Mouse (Mus musculus) embryonic facial prominence, embryonic 13.5 days (tissue): ENCODE measurements at regions not wholly inside any gene's neighbourhood (a gene's known extent, or its start where the extent isn't known, plus 50 kb on each side); places are given as distances from the start of the nearest gene placed in this dataset.

ENCODE experiments used
- ATAC-seq: fragments of 200-750 bp; cut with Nextera tagmentation; 2 replicates; pipeline ENCODE4 v1.8.0; 2017; ENCODE audit warnings: low read depth; ENCODE audit not compliant: insufficient number of reproducible peaks, insufficient read depth, low FRiP score, low TSS enrichment
- H3K27ac ChIP-seq: fragments of 300-500 bp; sonication (generic); 2 replicates; pipeline ENCODE4 v1.5.1; 2015; ENCODE audit warnings: moderate library complexity, mild to moderate bottlenecking, inconsistent platforms
- H3K27me3 ChIP-seq: fragments of 300-500 bp; sonication (generic); 2 replicates; pipeline ENCODE4 v1.6.1; 2015; ENCODE audit warnings: mild to moderate bottlenecking, inconsistent platforms
- H3K36me3 ChIP-seq: fragments of 300-500 bp; sonication (generic); 2 replicates; pipeline ENCODE4 v1.6.1; 2015; ENCODE audit warnings: mild to moderate bottlenecking, inconsistent platforms
- H3K4me1 ChIP-seq: fragments of 300-500 bp; sonication (generic); 2 replicates; pipeline ENCODE4 v1.6.1; 2015; ENCODE audit warnings: inconsistent platforms
- H3K4me2 ChIP-seq: fragments of 300-500 bp; sonication (generic); 2 replicates; pipeline ENCODE4 v1.6.1; 2015; ENCODE audit warnings: moderate library complexity, mild to moderate bottlenecking, inconsistent platforms
- H3K4me3 ChIP-seq: fragments of 300-500 bp; sonication (generic); 2 replicates; pipeline ENCODE4 v1.5.1; 2015; ENCODE audit warnings: mild to moderate bottlenecking, inconsistent platforms
- H3K9ac ChIP-seq: fragments of 300-500 bp; sonication (generic); 2 replicates; pipeline ENCODE4 v1.6.1; 2015; ENCODE audit warnings: mild to moderate bottlenecking, inconsistent platforms
- H3K9me3 ChIP-seq: fragments of 300-500 bp; sonication (generic); 2 replicates; pipeline ENCODE4 v1.6.1; 2016; ENCODE audit warnings: inconsistent platforms
- WGBS: fragments of 180-500 bp; shearing (Covaris S2); methylation state at CpG from one replicate; pipeline ENCODE4 v1.1.7; 2015; ENCODE audit warnings: mixed read lengths; 5-methylcytosine and 5-hydroxymethylcytosine counted together

DNA sequence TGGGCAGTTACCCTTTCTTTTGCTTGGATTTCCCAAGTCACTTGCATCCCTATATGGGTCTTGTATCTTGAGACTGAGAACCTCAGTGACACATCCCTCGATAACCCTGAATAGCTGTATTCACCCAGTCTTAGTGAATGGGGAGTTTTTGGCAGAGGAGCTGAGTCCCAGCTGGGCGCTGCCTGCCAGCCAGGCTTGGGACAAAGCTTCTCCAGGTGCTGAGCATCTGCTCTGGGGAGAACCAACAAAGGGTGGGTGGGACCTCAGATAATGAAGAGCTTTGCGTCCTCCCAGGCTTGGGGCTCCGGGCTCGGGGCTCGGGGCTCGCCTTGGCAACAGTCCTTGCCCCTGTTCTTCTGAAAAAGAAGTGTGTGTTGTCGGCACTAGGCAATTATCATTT, 100.4 kb upstream of the Stmnd1 start:
- no peak overlapping the region for H3K9ac ChIP-seq
- H3K4me1 ChIP-seq: no peaks in the 10 kb centered on the region
- ATAC-seq: no peak
- WGBS: 25% methylated on average over 8 of the region's 8 CpGs
- H3K4me3 ChIP-seq: no peak overlapping the region
- H3K27me3 ChIP-seq: no peaks in the 10 kb centered on the region
- no peak overlapping the region for H3K4me2 ChIP-seq
- no peaks in the 10 kb centered on the region for H3K36me3 ChIP-seq
- H3K27ac ChIP-seq: no peak overlapping the region
- H3K9me3 ChIP-seq: no peaks in the 10 kb centered on the region; the same call in 1 of the 2 replicates

GRCm38 (mm10) chr13:46162025-46162374, 111.5 kb upstream of the Stmnd1 start:
- WGBS: 1% methylated on average over 10 of the region's 10 CpGs
- Histone ChIP-seq H3K4me3 (peak overlapping the region; percentile 38), H3K27ac (0 out of 2 replicates have a peak overlapping the region, but pooled peaks have one; percentile 19), H3K4me2 (peak overlapping the region; percentile 68), H3K36me3 (no peaks in the 10 kb centered on the region), H3K9me3 (0 out of 2 replicates have a peak, but pooled peaks cover 4% of the 10 kb centered on the region), H3K27me3 (no peaks in the 10 kb centered on the region), H3K4me1 (peaks cover 20% of the 10 kb centered on the region), H3K9ac (peak overlapping the region; percentile 53; the same call in 1 of the 2 replicates)
- ATAC-seq: peak; percentile 71

- H3K9ac ChIP-seq: peak overlapping the region; percentile 53; the same call in 1 of the 2 replicates
- no peaks in the 10 kb centered on the region for H3K36me3 ChIP-seq
- 13% methylated on average over 13 of the region's 13 CpGs for WGBS
- ATAC-seq: peak; percentile 69
- H3K9me3 ChIP-seq: 0 out of 2 replicates have a peak, but pooled peaks cover 4% of the 10 kb centered on the region
- H3K27me3 ChIP-seq: no peaks in the 10 kb centered on the region
- H3K4me2 ChIP-seq: peak overlapping the region; percentile 68
- H3K27ac ChIP-seq: peak overlapping the region; percentile 19; the same call in 1 of the 2 replicates
- peaks cover 20% of the 10 kb centered on the region for H3K4me1 ChIP-seq
- H3K4me3 ChIP-seq: peak overlapping the region; percentile 38
Measured at GRCm38 (mm10) chr13:46161261-46162024, 112.1 kb upstream of the Stmnd1 start.

- H3K9me3 ChIP-seq: 0 out of 2 replicates have a peak, but pooled peaks cover 4% of the 10 kb centered on the region
- no peak overlapping the region for H3K27ac ChIP-seq
- no peak overlapping the region for H3K4me3 ChIP-seq
- peaks cover 20% of the 10 kb centered on the region for H3K4me1 ChIP-seq
- 90% methylated on average over 14 of the region's 14 CpGs for WGBS
- no peak overlapping the region for H3K9ac ChIP-seq
- no peaks in the 10 kb centered on the region for H3K27me3 ChIP-seq
- no peaks in the 10 kb centered on the region for H3K36me3 ChIP-seq
- H3K4me2 ChIP-seq: no peak overlapping the region
- no peak for ATAC-seq
Measured at GRCm38 (mm10) chr13:46159354-46159753, 114.2 kb upstream of the Stmnd1 start.

DNA sequence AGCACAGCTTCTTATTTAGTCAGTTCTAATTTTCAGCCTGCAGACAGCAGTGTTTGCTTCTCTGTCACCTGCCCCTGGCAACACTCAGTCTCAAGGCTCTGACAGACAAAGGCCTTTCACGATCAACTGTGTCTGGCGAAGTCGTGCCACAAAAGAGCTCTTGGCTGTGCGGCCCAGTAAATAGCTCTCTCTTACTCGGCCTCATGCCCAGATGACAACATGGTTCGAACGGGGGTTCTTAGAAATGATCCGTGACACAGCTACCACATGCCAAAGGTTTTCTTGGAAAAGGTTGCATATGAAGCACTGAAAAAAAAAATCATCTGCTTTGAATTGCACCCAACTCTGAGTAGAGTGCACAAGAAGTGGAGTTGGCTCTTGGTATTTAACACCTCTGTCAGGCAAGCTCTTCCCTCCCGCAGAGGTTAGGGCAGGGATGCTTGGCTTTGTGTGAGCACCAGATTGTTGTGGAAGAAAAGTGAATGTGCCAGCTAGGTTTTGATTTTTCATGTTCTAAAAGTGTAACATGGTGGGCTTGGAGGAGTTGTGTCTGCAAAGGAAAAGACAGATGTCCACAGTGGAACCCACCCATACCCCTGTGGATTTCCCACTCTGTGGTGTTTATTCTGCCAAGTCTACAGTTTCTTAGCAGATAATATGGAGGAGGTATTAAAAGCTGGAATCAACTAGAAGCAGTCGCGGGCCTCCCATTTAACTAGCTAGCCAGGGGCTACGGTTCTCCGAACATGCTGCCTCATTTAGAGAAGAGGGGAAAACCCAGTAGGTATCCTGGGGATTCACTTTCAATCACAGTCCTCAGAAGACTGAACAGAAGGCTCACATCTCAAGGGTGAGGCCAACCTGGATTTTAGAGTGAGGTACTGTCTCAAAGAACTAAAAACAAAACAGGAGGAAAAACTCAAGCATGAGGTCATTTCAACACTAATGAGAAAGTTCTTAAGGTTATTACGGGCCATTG, 120.0 kb upstream of the Stmnd1 start:
- no peak overlapping the region for H3K4me2 ChIP-seq
- H3K4me1 ChIP-seq: peaks cover 5% of the 10 kb centered on the region; the same call in 1 of the 2 replicates
- H3K4me3 ChIP-seq: no peak overlapping the region
- WGBS: 68% methylated on average over 14 of the region's 14 CpGs
- H3K9me3 ChIP-seq: 0 out of 2 replicates have a peak, but pooled peaks cover 4% of the 10 kb centered on the region
- no peak overlapping the region for H3K27ac ChIP-seq
- H3K27me3 ChIP-seq: no peaks in the 10 kb centered on the region
- no peak overlapping the region for H3K9ac ChIP-seq
- ATAC-seq: no peak
- no peaks in the 10 kb centered on the region for H3K36me3 ChIP-seq

- no peak overlapping the region for H3K4me2 ChIP-seq
- no peaks in the 10 kb centered on the region for H3K4me1 ChIP-seq
- no peak overlapping the region for H3K9ac ChIP-seq
- no peaks in the 10 kb centered on the region for H3K36me3 ChIP-seq
- H3K27me3 ChIP-seq: no peaks in the 10 kb centered on the region
- ATAC-seq: no peak
- H3K4me3 ChIP-seq: no peak overlapping the region
- WGBS: 82% methylated on average over 3 of the region's 3 CpGs
- H3K9me3 ChIP-seq: no peaks in the 10 kb centered on the region
- no peak overlapping the region for H3K27ac ChIP-seq
Measured at GRCm38 (mm10) chr13:46140006-46140405, 133.5 kb upstream of the Stmnd1 start.

- H3K4me3 ChIP-seq: no peak overlapping the region
- no peak overlapping the region for H3K27ac ChIP-seq
- no peak overlapping the region for H3K4me2 ChIP-seq
- no peak for ATAC-seq
- no peaks in the 10 kb centered on the region for H3K27me3 ChIP-seq
- no peaks in the 10 kb centered on the region for H3K9me3 ChIP-seq
- no peaks in the 10 kb centered on the region for H3K36me3 ChIP-seq
- no peak overlapping the region for H3K9ac ChIP-seq
- 71% methylated on average over 5 of the region's 5 CpGs for WGBS
- H3K4me1 ChIP-seq: no peaks in the 10 kb centered on the region
Measured at GRCm38 (mm10) chr13:46139251-46139650, 134.3 kb upstream of the Stmnd1 start.

GRCm38 (mm10) chr13:46135411-46135810, 138.1 kb upstream of the Stmnd1 start:
- Histone ChIP-seq H3K27me3 (no peaks in the 10 kb centered on the region), H3K9ac (no peak overlapping the region), H3K4me1 (no peaks in the 10 kb centered on the region), H3K27ac (no peak overlapping the region), H3K4me3 (no peak overlapping the region), H3K4me2 (no peak overlapping the region), H3K9me3 (no peaks in the 10 kb centered on the region), H3K36me3 (no peaks in the 10 kb centered on the region)
- WGBS: 84% methylated on average over 8 of the region's 8 CpGs
- no peak for ATAC-seq

- no peak for ATAC-seq
- 84% methylated on average over 9 of the region's 9 CpGs for WGBS
- no peaks in the 10 kb centered on the region for H3K4me1 ChIP-seq
Measured at GRCm38 (mm10) chr13:46129236-46129855, 144.2 kb upstream of the Stmnd1 start.

DNA sequence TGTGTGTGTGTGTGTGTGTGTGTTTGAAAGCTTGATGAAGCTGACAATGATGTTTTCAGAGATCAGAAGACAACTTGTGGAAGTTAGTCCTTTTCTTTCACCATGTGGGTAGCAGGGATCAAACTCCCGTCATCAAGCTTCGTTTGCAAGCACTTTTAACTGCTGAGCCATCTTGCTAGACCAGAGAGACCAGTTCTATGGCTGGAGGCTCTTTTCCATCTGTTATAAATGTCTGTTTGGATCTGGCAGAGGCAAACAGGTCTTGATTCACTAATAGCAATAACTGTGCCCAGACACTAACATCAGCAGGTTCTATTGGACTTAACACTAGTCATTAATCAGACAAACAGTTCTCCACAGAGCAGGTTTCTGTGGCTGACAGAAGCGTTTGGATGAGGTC, 150.1 kb upstream of the Stmnd1 start:
- Histone ChIP-seq H3K27ac (no peak overlapping the region), H3K9me3 (no peaks in the 10 kb centered on the region), H3K4me2 (no peak overlapping the region), H3K9ac (no peak overlapping the region), H3K4me3 (no peak overlapping the region), H3K36me3 (no peaks in the 10 kb centered on the region), H3K4me1 (no peaks in the 10 kb centered on the region), H3K27me3 (no peaks in the 10 kb centered on the region)
- ATAC-seq: no peak
- whole genome bisulfite sequencing: 44% methylated on average over 3 of the region's 3 CpGs

More at GRCm38 (mm10) chr13:46129236-46129855, 144.2 kb upstream of the Stmnd1 start:
- H3K9me3 ChIP-seq: no peaks in the 10 kb centered on the region
- no peaks in the 10 kb centered on the region for H3K36me3 ChIP-seq
- H3K4me3 ChIP-seq: no peak overlapping the region
- H3K27ac ChIP-seq: no peak overlapping the region
- H3K27me3 ChIP-seq: no peaks in the 10 kb centered on the region
- H3K9ac ChIP-seq: no peak overlapping the region
- H3K4me2 ChIP-seq: no peak overlapping the region

GRCm38 (mm10) chr13:46116576-46116975, 151.8 kb upstream of the Atxn1 start:
- no peaks in the 10 kb centered on the region for H3K36me3 ChIP-seq
- no peak overlapping the region for H3K4me3 ChIP-seq
- H3K4me2 ChIP-seq: no peak overlapping the region
- no peak overlapping the region for H3K27ac ChIP-seq
- no peaks in the 10 kb centered on the region for H3K27me3 ChIP-seq
- H3K9me3 ChIP-seq: no peaks in the 10 kb centered on the region
- 81% methylated on average over 4 of the region's 4 CpGs for WGBS
- no peak for ATAC-seq
- no peaks in the 10 kb centered on the region for H3K4me1 ChIP-seq
- no peak overlapping the region for H3K9ac ChIP-seq
